Mouse (Mus musculus): ENCODE measurements at regions not wholly inside any gene's neighbourhood (a gene's known extent, or its start where the extent isn't known, plus 50 kb on each side); places are given as distances from the start of the nearest gene placed in this dataset.

DNA sequence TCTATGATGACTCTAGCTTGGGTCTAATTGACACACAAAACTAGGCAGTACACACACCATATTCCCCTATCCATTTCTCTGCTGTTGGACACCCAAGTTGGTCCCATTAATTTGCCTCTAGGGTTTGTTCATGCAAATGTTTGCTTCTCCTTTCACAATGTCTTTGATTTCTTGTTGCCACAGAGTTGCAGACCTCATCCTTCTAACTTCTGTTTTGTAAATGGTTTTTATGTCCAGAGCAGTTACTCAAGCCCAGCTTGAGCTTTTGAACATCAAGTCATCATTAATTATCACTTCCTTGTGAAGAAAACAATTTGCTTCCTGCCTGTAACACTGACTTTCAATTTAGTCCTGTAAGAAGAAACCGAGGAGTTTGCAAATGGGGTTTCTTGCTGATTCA is 122.6 kb upstream of the Egfl6 start:
- Histone ChIP-seq H3K27me3 (replicated peaks) (no peaks in the 10 kb centered on the region; the same call in 1 of the 2 replicates), H3K36me3 (replicated peaks) (no peaks in the 10 kb centered on the region), H3K4me2 (no peak overlapping the region), H3K4me1 (no peaks in the 10 kb centered on the region), H3K27ac (no peak overlapping the region), H3K9me3 (no peaks in the 10 kb centered on the region), H3K4me3 (no peak overlapping the region), H3K9ac (no peak overlapping the region)
- 74% methylated on average over 1 of the region's 1 CpGs for WGBS
- no peak for ATAC-seq (replicated peaks)

DNA sequence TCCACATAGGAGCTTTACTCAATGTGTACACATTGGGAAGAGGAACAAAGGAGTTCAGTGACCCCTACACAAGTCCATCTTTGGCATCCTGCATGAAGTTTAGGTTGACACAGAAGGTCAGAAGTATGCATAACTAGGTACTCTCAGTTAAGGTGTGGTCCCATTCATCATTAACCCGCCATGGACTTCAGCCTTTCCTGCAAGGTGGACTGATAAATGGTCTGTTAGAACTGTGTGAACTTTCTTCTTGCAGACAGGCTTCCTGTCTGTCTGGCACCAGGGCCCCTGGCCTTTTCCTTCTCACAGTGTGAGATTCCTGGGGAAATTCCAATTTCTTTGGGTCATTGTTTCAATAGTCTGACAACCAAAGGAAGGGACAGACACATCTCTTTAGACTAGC is 121.5 kb upstream of the Egfl6 start:
- no peak for ATAC-seq (replicated peaks)
- Histone ChIP-seq H3K4me1 (no peaks in the 10 kb centered on the region), H3K27ac (no peak overlapping the region), H3K4me2 (no peak overlapping the region), H3K9ac (no peak overlapping the region), H3K27me3 (replicated peaks) (no peaks in the 10 kb centered on the region; the same call in 1 of the 2 replicates), H3K9me3 (no peaks in the 10 kb centered on the region), H3K4me3 (no peak overlapping the region), H3K36me3 (replicated peaks) (no peaks in the 10 kb centered on the region)
- 79% methylated on average over 1 of the region's 1 CpGs for WGBS

DNA sequence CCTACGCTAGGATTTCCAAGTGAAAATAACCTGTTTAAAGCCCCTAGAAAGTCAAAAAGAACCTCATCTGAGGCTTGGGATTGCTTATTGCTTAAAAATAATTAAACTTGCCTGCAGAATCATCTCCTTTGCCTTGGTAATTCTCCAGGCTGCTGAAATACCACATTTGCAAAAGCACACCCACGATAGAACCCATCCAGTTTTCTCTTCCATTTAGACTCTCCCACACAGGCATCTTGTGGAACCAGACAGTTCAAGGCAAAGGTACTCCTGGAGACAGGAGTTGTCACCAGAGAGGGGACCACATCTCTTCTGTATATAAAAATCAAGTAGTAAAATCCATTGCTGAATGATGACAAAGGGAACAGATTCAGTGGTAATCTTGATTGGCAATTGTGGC is 118.8 kb upstream of the Egfl6 start:
- H3K4me1 ChIP-seq: no peaks in the 10 kb centered on the region
- no peak overlapping the region for H3K4me2 ChIP-seq
- peaks cover 5% of the 10 kb centered on the region; the same call in 1 of the 2 replicates for H3K27me3 ChIP-seq (replicated peaks)
- H3K36me3 ChIP-seq (replicated peaks): no peaks in the 10 kb centered on the region
- no peak overlapping the region for H3K9ac ChIP-seq
- H3K4me3 ChIP-seq: no peak overlapping the region
- no peaks in the 10 kb centered on the region for H3K9me3 ChIP-seq
- 85% methylated on average over 2 of the region's 2 CpGs for WGBS
- no peak for ATAC-seq (replicated peaks)
- no peak overlapping the region for H3K27ac ChIP-seq

GRCm38 (mm10) chrX:166694219-166694618 is 108.7 kb upstream of the Egfl6 start:
- no peak overlapping the region for H3K4me3 ChIP-seq
- WGBS: 78% methylated on average over 3 of the region's 3 CpGs

GRCm38 (mm10) chrX:166688779-166689178 is 103.3 kb upstream of the Egfl6 start:
- Histone ChIP-seq H3K4me2 (no peak overlapping the region), H3K9ac (no peak overlapping the region), H3K36me3 (replicated peaks) (no peaks in the 10 kb centered on the region), H3K4me3 (no peak overlapping the region), H3K27me3 (replicated peaks) (no peaks in the 10 kb centered on the region; the same call in 1 of the 2 replicates), H3K4me1 (no peaks in the 10 kb centered on the region), H3K9me3 (no peaks in the 10 kb centered on the region), H3K27ac (no peak overlapping the region)
- WGBS: 72% methylated on average over 3 of the region's 3 CpGs
- ATAC-seq (replicated peaks): no peak

More at GRCm38 (mm10) chrX:166694219-166694618, 108.7 kb upstream of the Egfl6 start:
- H3K36me3 ChIP-seq (replicated peaks): no peaks in the 10 kb centered on the region
- no peaks in the 10 kb centered on the region for H3K9me3 ChIP-seq
- no peak overlapping the region for H3K27ac ChIP-seq
- no peaks in the 10 kb centered on the region for H3K4me1 ChIP-seq
- no peak overlapping the region for H3K4me2 ChIP-seq
- no peak overlapping the region for H3K9ac ChIP-seq
- peaks cover 6% of the 10 kb centered on the region; the same call in 1 of the 2 replicates for H3K27me3 ChIP-seq (replicated peaks)
- no peak for ATAC-seq (replicated peaks)

- Histone ChIP-seq H3K4me2 (no peak overlapping the region), H3K27ac (no peak overlapping the region), H3K4me1 (no peaks in the 10 kb centered on the region), H3K9ac (no peak overlapping the region), H3K9me3 (no peaks in the 10 kb centered on the region), H3K36me3 (replicated peaks) (no peaks in the 10 kb centered on the region), H3K27me3 (replicated peaks) (no peaks in the 10 kb centered on the region; the same call in 1 of the 2 replicates), H3K4me3 (no peak overlapping the region)
- no peak for ATAC-seq (replicated peaks)
- WGBS: 88% methylated on average over 3 of the region's 3 CpGs
These were observed 87.9 kb upstream of the Egfl6 start for GRCm38 (mm10) chrX:166673404-166673803.

GRCm38 (mm10) chrX:166672617-166673016 is 87.1 kb upstream of the Egfl6 start:
- H3K4me3 ChIP-seq: no peak overlapping the region
- WGBS: 89% methylated on average over 1 of the region's 1 CpGs
- peaks cover 3% of the 10 kb centered on the region; the same call in 1 of the 2 replicates for H3K27me3 ChIP-seq (replicated peaks)
- H3K4me1 ChIP-seq: no peaks in the 10 kb centered on the region
- no peaks in the 10 kb centered on the region for H3K36me3 ChIP-seq (replicated peaks)
- ATAC-seq (replicated peaks): no peak
- H3K4me2 ChIP-seq: no peak overlapping the region
- H3K9me3 ChIP-seq: no peaks in the 10 kb centered on the region
- no peak overlapping the region for H3K9ac ChIP-seq
- no peak overlapping the region for H3K27ac ChIP-seq

- Histone ChIP-seq H3K4me1 (no peaks in the 10 kb centered on the region), H3K4me2 (no peak overlapping the region), H3K27ac (no peak overlapping the region), H3K4me3 (no peak overlapping the region), H3K9ac (no peak overlapping the region), H3K27me3 (replicated peaks) (peaks cover 10% of the 10 kb centered on the region), H3K36me3 (replicated peaks) (no peaks in the 10 kb centered on the region), H3K9me3 (no peaks in the 10 kb centered on the region)
- WGBS: 92% methylated on average over 4 of the region's 4 CpGs
- ATAC-seq (replicated peaks): no peak
These were observed 86.3 kb upstream of the Egfl6 start for GRCm38 (mm10) chrX:166671853-166672252.

DNA sequence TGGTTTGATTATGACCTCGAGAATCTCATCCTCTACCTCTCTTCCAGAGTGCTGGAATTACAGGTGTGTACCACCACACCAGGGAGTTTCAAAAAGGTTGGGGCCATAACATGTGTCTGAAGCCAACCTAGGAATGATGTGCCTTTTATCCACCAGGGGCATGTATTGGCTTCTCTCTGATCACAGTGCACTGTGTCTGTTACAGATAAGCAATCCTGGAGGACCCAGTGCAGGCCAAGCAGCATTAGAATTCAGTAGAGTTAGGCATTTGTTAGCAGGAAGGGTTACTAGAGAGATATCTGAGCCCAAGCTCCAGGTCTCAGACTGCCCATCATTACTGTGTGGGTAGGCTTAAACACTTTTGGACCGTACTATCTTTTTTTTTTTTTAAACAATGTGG is 80.8 kb upstream of the Egfl6 start:
- peaks cover 15% of the 10 kb centered on the region for H3K27me3 ChIP-seq (replicated peaks)
- no peaks in the 10 kb centered on the region for H3K9me3 ChIP-seq
- no peak overlapping the region for H3K4me3 ChIP-seq
- 77% methylated on average over 2 of the region's 2 CpGs for WGBS
- no peak for ATAC-seq (replicated peaks)
- no peaks in the 10 kb centered on the region; the same call in 1 of the 2 replicates for H3K4me1 ChIP-seq
- no peak overlapping the region for H3K27ac ChIP-seq
- H3K36me3 ChIP-seq (replicated peaks): no peaks in the 10 kb centered on the region
- no peak overlapping the region for H3K4me2 ChIP-seq
- H3K9ac ChIP-seq: no peak overlapping the region

DNA sequence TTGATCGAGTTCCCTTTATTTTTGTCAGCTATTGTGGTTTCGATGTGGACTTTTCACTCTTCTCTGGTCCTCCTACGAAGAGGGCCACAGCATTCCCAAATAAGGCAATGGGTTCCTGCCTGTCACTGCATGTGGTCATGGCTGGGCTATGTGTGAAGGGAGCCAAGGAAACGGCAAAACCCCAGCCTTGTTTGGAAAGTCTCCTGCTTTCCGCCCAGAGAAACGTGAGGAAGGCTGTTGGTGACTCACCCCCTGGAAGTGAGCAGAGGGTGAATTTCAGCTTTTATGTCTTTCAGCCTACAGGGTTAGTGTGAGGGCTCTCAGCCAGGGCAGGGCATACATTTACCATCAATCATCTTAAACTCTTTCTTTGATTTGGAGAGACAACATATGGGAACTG is 76.3 kb upstream of the Egfl6 start:
- no peaks in the 10 kb centered on the region for H3K36me3 ChIP-seq (replicated peaks)
- WGBS: 42% methylated on average over 6 of the region's 6 CpGs
- H3K4me1 ChIP-seq: peaks cover 2% of the 10 kb centered on the region; the same call in 1 of the 2 replicates
- no peak overlapping the region for H3K9ac ChIP-seq
- no peak overlapping the region for H3K4me3 ChIP-seq
- H3K4me2 ChIP-seq: no peak overlapping the region; the same call in 1 of the 2 replicates
- no peaks in the 10 kb centered on the region for H3K9me3 ChIP-seq
- H3K27me3 ChIP-seq (replicated peaks): peaks cover 8% of the 10 kb centered on the region
- ATAC-seq (replicated peaks): peak; percentile 59
- H3K27ac ChIP-seq: peak overlapping the region; percentile 88

DNA sequence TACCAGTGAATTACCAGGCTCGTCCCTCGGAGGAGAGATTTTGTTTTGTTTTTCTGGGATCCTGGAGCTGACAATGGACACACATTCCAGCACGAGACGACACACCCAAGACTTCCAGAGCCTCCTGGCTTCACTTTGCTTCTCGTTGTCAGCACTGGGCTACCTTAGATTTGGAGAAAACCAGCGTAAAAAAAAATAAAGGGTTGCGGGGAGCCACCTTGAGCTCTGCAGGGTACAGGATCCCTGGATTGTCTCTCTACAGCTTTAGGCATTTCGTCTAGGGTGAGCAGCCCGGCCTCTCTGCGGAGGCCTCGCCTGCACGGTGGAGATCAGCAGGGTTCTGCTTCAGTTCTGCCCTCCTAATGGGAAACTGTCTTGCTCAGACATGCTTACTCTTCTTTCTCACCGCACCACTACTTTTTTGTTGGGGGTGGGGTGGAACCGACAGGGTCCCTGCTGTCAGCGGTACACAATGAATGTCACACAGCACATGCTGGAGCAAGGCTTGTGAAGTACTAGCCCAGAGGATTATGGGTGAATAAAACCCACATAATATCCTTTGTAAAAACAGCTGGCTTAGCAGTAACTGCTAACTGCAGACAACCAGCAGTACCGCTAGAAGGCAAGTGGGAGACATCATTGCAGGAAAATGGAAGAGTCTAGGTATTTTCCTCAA is 75.7 kb upstream of the Egfl6 start:
- Histone ChIP-seq H3K4me1 (peaks cover 2% of the 10 kb centered on the region; the same call in 1 of the 2 replicates), H3K4me3 (peak overlapping the region; percentile 18; the same call in 1 of the 2 replicates), H3K27ac (peak overlapping the region; percentile 88), H3K9me3 (no peaks in the 10 kb centered on the region), H3K27me3 (replicated peaks) (peaks cover 6% of the 10 kb centered on the region; the same call in 1 of the 2 replicates), H3K9ac (0 out of 2 replicates have a peak overlapping the region, but pooled peaks have one; percentile 25), H3K36me3 (replicated peaks) (no peaks in the 10 kb centered on the region), H3K4me2 (peak overlapping the region; percentile 43)
- WGBS: 28% methylated on average over 16 of the region's 16 CpGs
- peak; percentile 94 for ATAC-seq (replicated peaks)

DNA sequence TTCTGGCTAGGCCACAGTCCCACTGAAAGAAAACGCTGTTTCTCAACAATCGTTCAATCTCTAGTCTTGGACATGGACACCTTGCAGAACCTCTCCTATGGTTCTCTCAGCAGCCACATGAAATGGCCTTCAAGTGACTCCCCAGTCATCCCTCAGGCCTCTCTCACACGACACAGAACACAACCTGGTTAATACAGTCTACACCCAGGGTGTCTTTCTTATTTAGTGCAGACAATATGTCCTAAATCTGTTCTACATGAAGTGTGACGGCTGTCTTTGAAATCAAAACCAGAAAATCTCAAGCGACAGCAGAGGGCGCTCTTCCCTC is 75.2 kb upstream of the Egfl6 start:
- H3K9me3 ChIP-seq: no peaks in the 10 kb centered on the region
- no peak overlapping the region for H3K9ac ChIP-seq
- peaks cover 2% of the 10 kb centered on the region; the same call in 1 of the 2 replicates for H3K4me1 ChIP-seq
- H3K36me3 ChIP-seq (replicated peaks): no peaks in the 10 kb centered on the region
- H3K4me3 ChIP-seq: no peak overlapping the region
- no peak for ATAC-seq (replicated peaks)
- peaks cover 9% of the 10 kb centered on the region; the same call in 1 of the 2 replicates for H3K27me3 ChIP-seq (replicated peaks)
- WGBS: 23% methylated on average over 6 of the region's 6 CpGs
- peak overlapping the region; percentile 88 for H3K27ac ChIP-seq
- peak overlapping the region; percentile 43; the same call in 1 of the 2 replicates for H3K4me2 ChIP-seq

DNA sequence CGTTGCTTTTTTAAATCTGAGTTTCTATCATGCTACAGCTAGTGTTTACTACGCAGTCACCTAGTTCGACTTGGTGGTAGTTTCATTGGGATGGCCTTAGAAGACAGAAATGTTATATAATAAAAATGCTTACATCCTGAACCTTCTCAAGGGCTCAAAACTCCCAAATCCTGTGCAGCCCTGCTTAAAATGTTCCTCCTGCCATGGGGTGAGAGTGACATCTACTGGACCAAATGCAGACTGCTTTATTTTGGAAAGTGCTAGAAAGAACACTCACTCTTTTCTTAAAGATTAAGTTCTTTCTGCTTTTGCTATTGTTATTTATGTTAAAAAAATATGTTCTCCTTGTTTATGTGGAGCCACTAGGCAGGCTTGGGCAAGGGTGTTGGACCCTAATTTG is 66.9 kb upstream of the Egfl6 start:
- Histone ChIP-seq H3K4me1 (no peaks in the 10 kb centered on the region), H3K27me3 (replicated peaks) (peaks cover 8% of the 10 kb centered on the region; the same call in 1 of the 2 replicates), H3K4me2 (no peak overlapping the region), H3K36me3 (replicated peaks) (no peaks in the 10 kb centered on the region), H3K4me3 (no peak overlapping the region), H3K9ac (no peak overlapping the region), H3K27ac (no peak overlapping the region), H3K9me3 (no peaks in the 10 kb centered on the region)
- peak; percentile 56 for ATAC-seq (replicated peaks)
- WGBS: 64% methylated on average over 3 of the region's 3 CpGs
